Mouse (Mus musculus): ENCODE results near the gene Lrmda. TPM values are rescaled to one million over a fixed set of nuclear protein-coding genes. Genes with fewer than 3 reads are reported as not detected.

Gene Lrmda
- total RNA-seq, 2 experiments from 2014 or later: 0.57 to 0.62 TPM

- no peak for DNase-seq (ENCODE audit: low spot score in 2 of 2)
These were observed 128.0 kb downstream of the Lrmda start for GRCm38 (mm10) chr14:22147341-22148024.

- no peak for DNase-seq (ENCODE audit: low spot score in 2 of 2)
These were observed 133.2 kb downstream of the Lrmda start for GRCm38 (mm10) chr14:22152701-22153100.

- DNase-seq (ENCODE audit: low spot score in 2 of 2): no peak
These were observed 134.6 kb downstream of the Lrmda start for GRCm38 (mm10) chr14:22154096-22154495.

DNA sequence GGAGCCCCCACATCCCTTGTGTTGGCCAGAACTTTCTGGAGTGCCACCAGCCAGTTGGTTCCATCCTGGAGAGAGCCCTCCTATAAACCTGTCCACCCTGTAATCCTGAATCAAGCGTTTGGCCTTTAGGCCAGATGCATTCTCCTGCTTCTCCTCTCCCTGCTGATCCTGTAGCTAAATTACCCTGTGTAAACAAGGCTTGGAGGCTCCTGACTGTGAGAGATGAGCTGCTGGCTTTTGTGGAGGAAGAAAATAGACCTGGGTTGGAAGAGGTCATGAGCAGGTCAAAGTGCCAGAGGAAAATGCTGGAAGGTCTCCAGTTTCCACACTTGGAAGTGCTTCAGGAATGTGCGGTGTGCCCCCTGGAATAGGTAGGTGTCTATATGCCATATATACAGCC lies 135.5 kb downstream of the Lrmda start:
- DNase-seq (ENCODE audit: low spot score in 2 of 2): no peak

DNA sequence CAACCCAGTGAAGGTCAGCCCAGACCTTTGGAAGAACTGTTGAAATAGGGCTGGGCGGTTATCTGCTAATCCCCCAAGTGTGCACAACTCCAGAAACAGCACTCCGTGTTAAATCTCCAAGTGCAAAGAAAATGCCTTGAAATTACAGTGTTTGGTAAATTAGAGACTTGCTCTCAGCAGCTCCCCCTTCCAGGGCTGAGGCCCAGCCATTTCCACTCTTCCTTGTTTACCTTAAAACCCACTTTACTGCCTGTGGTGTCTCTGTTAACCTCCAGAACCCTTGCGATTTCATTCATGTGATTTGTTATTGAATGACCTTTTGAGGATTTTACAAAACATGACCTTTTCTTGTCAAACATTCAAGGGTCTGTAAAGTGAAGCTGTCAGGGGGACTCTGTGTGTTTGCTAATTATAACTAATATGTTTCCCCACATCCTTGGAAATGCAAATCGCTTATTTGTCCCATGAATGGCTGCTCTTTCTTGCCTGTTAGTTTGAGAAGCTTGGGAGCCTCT lies 136.1 kb downstream of the Lrmda start:
- DNase-seq (ENCODE audit: low spot score in 2 of 2): no peak

DNA sequence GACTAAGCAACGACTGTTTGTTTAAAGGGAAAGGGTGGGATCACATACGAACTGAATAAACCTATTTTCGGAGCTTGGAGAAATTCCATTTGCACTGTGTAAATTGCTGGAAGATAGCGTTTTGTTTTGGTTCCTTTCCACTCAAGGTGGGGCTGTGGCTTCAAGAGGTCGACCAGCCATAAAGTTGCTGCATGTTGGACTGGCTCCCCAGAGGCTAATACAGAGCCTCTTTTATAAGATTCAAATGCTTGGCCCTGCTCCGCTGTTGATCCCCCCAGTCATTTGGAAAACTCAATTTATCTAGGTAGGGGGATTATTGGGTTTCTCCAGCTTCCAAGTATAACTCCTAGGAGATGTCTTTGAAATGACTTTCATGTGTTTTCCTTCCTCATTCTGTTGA lies 137.5 kb downstream of the Lrmda start:
- DNase-seq (ENCODE audit: low spot score in 2 of 2): no peak

- no peak for DNase-seq (ENCODE audit: low spot score in 2 of 2)
These were observed 141.9 kb downstream of the Lrmda start for GRCm38 (mm10) chr14:22161416-22161815.

- DNase-seq (ENCODE audit: low spot score in 2 of 2): no peak
These were observed 147.8 kb downstream of the Lrmda start for GRCm38 (mm10) chr14:22167285-22167684.

- DNase-seq (ENCODE audit: low spot score in 2 of 2): no peak
These were observed 148.7 kb downstream of the Lrmda start for GRCm38 (mm10) chr14:22168077-22168794.

GRCm38 (mm10) chr14:22168795-22169568 lies 149.5 kb downstream of the Lrmda start:
- DNase-seq (ENCODE audit: low spot score in 2 of 2): no peak

- no peak for DNase-seq (ENCODE audit: low spot score in 2 of 2)
These were observed 155.2 kb downstream of the Lrmda start for GRCm38 (mm10) chr14:22174757-22175156.

DNA sequence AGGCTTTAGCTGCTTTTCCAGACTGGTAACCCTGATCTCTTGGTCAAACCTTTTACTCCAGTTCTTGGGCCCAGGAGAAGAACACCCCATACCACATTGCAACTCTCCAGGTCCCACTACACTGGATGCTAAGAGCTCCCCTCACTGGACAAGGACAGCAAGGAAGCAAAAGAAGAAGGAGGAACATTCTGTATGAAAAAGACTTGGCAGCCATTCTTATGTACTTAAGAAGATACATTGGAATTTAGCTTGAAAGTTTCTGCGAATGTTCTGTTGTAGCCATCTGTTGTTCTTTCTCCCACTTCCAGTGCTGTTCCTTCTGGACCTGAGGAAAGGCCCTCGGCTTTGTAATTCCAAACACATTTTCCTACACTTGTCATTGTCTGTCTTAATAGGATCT lies 160.2 kb downstream of the Lrmda start:
- no peak for DNase-seq (ENCODE audit: low spot score in 2 of 2)

DNA sequence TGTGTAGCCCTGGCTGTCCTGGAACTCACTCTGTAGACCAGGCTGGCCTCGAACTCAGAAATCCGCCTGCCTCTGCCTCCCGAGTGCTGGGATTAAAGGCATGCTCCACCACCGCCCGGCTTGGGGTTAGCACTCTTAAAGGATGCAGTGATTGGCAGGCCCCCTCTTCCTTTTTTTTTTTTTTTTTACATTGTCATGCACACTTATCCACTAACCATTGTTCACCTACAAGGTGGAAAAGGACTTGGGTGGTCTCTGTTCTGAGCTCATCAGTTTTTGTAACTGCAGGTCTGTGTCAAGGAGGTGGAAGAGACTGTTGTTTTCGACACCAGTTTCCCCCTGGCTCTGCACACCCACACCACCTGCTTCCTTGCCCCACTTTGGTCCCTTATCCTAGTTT lies 162.0 kb downstream of the Lrmda start:
- no peak for DNase-seq (ENCODE audit: low spot score in 2 of 2)

- DNase-seq (ENCODE audit: low spot score in 2 of 2): no peak
These were observed 163.7 kb downstream of the Lrmda start for GRCm38 (mm10) chr14:22183195-22183594.

DNA sequence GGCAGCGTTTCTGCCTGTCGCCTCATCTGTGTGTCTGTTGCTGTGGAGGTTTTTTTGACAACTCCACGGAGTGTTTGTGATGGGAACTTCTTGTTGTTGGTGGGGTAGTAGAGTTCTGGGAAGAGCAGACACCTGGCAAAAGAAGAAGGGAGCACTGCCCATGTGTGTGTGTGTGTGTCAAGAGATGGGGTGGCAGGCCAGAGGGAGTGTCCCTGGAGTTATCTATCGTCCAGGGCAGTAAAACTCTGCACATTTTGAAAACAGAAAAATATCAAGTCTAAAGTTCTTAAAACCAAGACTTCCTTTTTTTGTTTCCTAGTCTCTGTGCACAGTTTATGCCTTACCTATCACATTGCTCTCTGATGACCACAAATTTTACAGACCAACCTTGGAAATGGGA lies 165.9 kb downstream of the Lrmda start:
- DNase-seq (ENCODE audit: low spot score in 2 of 2): no peak

DNA sequence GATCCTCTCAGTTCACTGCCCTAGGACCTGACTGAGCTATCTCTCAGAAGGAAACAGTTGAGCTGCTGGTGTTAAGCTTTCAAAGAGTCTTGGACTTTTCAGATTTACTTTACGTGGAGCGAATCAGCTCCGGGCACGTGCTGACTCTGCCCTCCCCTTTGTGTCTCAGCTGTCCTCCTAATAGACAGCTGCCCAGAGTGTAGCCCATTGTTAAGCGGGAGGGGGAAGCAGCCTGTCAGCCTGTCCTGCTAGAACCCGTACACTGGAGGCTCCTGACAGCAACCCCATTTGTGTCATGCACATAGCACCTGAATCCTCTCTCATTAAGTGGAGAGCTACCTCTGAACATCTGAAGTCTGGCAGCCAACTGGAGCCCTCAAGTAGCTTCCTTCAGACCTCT lies 170.6 kb downstream of the Lrmda start:
- DNase-seq (ENCODE audit: low spot score in 2 of 2): no peak

DNA sequence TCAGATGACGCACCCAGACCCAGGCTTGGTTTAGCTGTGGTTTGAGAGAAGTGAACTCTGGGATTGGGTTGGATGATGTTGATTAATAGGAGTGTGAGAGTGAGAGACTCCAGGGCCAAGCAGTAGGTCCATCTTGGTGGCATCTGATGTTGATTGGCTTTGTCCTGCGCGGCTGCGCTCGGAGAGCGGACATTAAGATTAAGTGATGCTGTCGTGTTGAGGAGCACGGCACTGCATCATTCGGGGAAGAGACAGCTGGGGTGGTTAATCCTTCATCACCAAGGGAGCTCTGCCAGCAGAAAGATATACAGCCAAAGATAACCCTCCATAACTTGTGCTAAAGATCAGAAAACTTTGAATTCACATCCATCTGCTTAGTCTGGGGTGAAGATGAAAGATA lies 172.7 kb downstream of the Lrmda start:
- no peak for DNase-seq (ENCODE audit: low spot score in 2 of 2)

- no peak for DNase-seq (ENCODE audit: low spot score in 2 of 2)
These were observed 178.5 kb downstream of the Lrmda start for GRCm38 (mm10) chr14:22198021-22198420.

- peak; percentile 10 to 21 for DNase-seq (ENCODE audit: low spot score in 2 of 2)
These were observed 179.3 kb downstream of the Lrmda start for GRCm38 (mm10) chr14:22198641-22199425.

DNA sequence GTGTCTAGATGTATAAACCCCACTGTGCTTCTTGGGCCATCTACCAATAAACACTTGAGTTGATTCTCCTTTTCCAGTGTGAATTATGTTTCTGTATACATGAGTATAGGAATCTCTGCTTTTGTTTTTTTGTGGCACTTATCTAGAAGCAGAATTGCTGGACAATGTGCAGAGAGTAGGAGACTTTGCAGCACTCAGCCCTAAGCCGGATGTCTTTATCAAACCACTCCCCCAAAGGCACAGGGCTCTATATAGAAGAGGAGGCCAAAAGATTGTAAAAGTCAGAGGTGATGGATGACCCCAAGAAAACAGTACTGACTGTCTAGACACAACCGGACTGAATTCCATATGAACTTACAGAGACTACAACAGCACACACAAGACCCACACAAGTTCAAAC lies 182.2 kb downstream of the Lrmda start:
- no peak for DNase-seq (ENCODE audit: low spot score in 2 of 2)

DNA sequence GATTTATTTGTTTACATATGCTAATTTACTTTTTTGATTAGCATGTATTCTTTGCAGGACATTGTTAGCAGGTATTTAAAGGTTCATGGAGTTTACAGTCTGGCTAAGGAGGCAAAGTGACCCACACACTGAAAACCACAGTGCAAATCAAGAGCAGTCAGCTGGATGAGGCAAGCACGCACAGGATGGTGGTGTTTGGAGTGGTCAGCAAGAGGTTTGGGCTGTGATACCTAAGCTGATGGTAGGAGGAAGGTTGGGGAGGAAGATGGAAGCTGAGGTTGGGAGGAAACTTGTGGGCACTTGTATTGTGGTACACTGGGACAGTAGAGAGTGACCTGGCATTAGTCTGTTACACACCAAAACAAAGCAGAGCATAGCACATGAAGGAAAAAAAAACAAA lies 191.1 kb downstream of the Lrmda start:
- DNase-seq (ENCODE audit: low spot score in 2 of 2): no peak
